Mouse (Mus musculus) embryo, embryonic 9.5 days (tissue): ENCODE data around the gene Mcpt8.
"Not testable (repeated sequence)": the region's sequence is repeated elsewhere in the genome, so short reads cannot be mapped to it uniquely, and the experiment has no call there.

Experiments used
- DNase-seq: peaks from one replicate; pipeline ENCODE4 v3.0.0-alpha.2; 2017; ENCODE audit errors: extremely low spot score

The Mcpt8 gene

GRCm38 (mm10) chr14:56085167-56085566, at the start of gene Mcpt8:
Gene Mcpt8 (minus strand): TSS chr14:56085273.
- DNase-seq = no peak

GRCm38 (mm10) chr14:56133675-56134074, 48.6 kb upstream of the Mcpt8 start:
- DNase-seq = not testable (repeated sequence)

- DNase-seq = not testable (repeated sequence)
These were observed 47.4 kb upstream of the Mcpt8 start, which contains the start of gene Gzmd for GRCm38 (mm10) chr14:56132508-56132907. Gene Gzmd (minus strand): TSS chr14:56132608.

- no peak for DNase-seq
These were observed 43.3 kb upstream of the Mcpt8 start for GRCm38 (mm10) chr14:56128341-56128740.

DNA sequence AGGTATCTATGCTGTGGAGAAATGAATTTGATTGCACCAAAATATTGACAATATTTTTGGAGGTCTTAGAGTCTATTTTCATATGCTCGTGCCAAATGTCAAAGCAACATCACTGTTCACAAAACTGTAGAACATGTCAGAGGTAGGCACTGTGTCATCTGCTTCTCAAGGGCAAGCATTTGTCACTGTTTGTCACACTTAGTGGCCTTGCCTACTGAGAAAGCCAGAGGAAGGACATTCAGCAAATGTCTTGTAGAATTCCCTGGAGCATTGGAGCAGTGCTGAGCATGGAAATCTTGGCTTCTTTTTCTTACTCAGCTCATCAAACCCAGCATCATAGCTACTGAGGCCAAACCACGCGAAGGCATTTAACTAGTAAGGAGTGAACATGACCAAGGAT, 38.4 kb upstream of the Mcpt8 start:
- no peak for DNase-seq

- no peak for DNase-seq
These were observed 35.5 kb upstream of the Mcpt8 start, which contains the start of gene Gzme for GRCm38 (mm10) chr14:56120525-56120924. Gene Gzme (minus strand): TSS chr14:56120625.

- DNase-seq = not testable (repeated sequence)
These were observed 30.6 kb upstream of the Mcpt8 start for GRCm38 (mm10) chr14:56115531-56116310.

DNA sequence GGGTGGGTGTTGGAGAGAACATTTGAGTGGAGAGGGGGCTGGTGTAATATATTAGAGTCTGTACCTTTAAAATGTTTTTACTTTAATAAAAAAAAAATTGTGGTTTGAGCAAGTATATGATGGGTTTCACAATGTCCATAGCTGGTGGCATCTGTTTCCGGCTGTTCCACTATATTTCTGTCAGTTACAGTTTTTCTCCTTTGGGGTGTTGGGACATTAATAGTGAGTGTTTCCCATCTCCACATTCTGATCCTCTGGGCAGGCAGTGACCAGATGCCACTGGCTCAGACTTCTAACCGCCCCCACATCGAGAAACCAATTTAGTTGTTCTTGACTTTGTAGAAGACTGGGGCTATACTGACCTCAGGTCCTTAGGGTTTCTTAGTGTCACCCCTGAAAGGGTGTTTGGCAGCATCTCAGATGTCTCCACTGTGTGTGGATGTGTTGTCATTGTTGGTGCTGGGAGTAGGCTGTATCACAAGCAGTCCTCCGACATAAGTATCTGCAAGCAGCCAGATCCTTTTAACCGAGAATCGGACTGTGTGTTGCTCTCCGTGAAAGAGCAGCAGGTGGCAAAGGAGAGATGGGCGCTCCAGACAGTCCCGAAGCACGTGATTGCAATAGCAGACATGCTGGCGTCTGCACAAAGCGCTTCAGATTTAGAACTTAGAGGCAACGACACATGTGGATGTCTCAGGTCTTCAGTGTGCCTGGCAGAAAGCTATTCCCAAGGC, 20.5 kb upstream of the Mcpt8 start:
- DNase-seq = no peak

DNA sequence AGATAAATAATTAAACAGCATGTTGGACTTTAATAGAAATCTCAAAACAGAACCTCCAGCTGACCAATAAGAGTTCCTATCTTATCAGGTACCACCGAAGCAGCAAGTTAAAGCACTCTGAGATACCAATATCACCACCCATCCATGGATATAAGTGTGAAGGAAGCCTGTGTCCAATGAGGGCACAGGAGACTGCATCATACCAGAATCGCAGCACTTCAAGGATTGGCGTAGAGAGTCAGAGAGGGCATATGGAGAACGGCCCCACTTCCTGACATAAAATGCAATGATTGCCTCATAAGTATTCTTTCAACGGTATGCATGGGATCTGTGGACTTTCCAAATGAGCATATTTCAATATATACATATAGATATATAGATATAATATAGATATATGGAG, 19.9 kb upstream of the Mcpt8 start:
- DNase-seq = no peak

DNA sequence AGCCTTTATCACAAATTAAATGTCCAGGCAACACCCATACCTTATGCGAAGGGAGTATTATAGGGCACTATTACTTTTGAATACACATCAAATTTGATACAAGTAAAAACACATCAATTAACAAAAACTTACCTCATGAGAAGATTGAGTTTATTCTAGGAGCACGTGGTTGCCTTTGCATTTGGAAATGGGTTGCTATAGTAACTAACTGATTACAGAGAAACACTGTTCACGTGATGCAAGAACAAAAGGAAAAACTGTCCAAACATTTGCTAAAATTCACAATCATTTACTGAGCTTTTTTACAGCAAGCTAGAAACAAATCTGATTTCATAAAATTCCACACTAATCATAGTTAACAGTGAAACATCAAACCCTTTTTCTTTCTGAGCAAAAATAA, 18.4 kb upstream of the Mcpt8 start:
- DNase-seq = no peak

- DNase-seq = no peak
These were observed 17.3 kb upstream of the Mcpt8 start, which contains the start of gene Ctsg for GRCm38 (mm10) chr14:56102386-56102785. Gene Ctsg (minus strand): TSS chr14:56102574.

DNA sequence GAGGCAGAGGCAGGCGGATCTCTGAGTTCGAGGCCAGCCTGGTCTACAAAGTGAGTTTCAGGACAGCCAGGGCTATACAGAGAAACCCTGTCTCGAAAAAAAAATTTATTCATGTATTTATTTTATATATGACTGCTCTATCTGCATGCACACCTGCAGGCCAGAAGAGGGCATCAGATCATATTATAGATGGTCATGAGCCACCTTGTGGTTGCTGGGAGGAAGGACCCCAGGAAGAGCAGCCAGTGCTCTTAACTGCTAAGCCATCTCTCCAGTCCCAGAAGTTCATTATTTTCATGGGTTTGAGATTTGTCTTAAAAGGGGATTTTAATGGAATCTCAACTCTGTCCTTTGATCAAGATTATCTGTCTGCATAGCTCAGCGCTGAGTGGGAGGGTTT, 13.9 kb upstream of the Mcpt8 start:
- peak; percentile 5 for DNase-seq

DNA sequence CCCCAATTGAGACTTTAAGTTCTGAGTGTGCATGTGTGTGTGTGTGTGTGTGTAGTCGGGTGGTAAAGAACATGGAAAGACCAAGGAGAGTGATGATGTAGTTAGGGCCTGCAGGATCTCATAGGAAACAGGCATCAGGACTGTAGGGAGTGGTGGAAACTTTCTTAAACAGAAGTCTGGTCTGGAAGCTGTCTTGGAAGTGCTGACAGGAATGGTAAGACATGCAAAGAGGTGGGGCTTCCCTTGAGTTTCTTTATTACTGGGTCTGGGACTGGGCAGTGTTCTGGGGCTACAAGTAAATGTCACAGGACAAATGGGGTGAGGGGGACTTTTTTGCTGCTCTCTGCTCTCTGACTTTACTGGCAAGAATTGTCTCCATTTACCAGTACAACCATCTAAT, 12.5 kb upstream of the Mcpt8 start:
- DNase-seq = no peak

DNA sequence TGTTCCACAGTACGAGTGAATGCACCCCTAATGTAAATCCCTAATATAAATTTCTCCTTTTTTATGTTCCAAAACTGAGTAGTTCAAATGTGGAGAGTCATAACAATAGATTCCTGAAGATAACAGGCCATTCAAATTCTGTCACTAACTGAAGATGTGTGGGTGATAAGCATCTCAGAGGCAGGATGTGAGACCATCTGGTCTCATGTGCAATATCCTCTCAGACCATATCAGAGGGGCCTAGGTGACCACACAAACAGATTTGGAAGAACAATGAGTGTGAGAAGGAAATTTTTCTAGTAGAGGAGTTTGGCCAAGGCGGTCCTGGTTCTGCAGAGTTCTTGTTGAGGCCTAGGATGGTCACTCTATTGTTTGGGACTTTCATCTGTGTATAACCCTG, 8.3 kb upstream of the Mcpt8 start:
- no peak for DNase-seq

- no peak for DNase-seq
These were observed 1.6 kb upstream of the Mcpt8 start for GRCm38 (mm10) chr14:56086711-56087110.

DNA sequence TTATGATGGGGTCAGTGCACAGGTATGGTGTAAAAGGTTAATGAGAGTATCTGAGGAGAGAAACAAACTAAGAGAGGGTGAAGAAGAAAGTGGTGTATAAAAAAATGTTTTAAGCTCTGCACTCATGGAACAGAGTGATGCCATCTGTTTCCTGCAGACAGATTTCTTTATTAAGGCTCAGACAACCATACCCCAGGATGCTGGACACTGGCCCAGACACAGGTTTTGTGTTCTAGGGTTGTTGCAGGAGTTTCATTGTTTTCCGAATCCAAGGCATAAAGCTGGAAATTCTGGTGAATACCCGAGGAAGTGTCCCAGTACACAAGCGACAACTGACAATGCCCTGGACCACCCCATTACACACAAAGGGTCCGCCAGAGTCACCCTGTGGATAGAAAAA, 3.1 kb downstream of the Mcpt8 start:
- DNase-seq = no peak

GRCm38 (mm10) chr14:56062213-56062612, 22.9 kb downstream of the Mcpt8 start, which contains the start of gene Mcpt4:
Gene Mcpt4 (minus strand): TSS chr14:56062313.
- DNase-seq = not testable (repeated sequence)

GRCm38 (mm10) chr14:56057722-56058121, 27.4 kb downstream of the Mcpt8 start:
- DNase-seq = no peak

DNA sequence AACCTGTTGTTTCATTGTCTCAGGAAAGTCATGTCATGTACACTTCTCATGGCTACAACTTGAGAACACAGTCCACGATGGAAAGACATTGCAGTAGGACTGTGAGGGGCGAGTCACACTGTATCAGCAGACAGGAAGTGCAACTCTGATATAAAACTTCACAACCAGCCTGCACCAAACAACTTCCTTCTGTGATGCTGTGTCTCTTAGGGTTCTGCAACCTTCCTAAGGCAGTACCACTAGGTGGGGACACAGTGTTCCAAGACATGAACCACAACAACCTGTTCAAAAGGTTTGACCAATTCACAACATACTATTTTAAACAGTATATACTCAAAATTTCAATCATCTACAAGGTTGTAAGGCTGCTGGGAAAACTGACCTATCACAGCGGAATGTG, 29.7 kb downstream of the Mcpt8 start:
- no peak for DNase-seq

DNA sequence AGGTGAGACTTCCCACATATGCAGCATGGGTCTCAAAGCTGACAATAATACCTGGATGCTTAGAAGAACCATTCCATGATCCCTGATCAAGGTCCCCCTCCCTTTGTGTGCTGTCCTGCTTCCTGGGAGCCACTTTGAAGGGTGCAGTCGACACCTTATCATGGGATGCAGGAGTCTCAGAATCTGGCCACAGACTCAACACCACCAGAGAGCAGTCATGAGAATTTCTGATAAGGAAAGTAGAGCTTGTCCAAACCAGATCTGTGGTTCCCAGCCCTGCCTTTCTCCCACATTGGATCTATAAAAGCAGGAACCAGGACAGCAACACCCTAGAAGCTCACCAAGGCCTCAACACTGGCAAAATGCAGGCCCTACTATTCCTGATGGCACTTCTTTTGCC, 43.3 kb downstream of the Mcpt8 start, which contains the start of gene Mcpt2:
TSS of gene Mcpt2 (plus strand) at position 250 of the 400 bp plus-strand sequence.
- DNase-seq = not testable (repeated sequence)

DNA sequence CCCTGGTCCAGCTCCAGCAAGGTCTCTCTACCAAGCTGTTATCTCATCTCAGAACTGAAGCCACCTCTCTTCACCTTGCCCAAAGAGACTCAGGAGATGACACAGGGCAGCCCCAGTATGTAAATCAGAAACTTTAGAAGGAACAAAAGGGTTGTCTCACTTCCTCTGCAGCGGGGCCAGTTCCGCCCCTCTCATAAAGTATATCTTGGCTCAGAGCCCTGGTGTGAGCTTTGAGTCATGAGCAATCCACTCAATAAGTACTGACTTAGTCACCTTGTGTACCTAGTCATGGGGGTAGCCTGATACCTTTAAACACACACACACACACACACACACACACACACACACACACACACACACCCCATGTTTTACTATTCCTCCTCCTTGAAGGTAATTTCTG, 50.6 kb downstream of the Mcpt8 start:
- no peak for DNase-seq
